Mouse (Mus musculus) kidney, adult 2 months (tissue): ENCODE measurements around the gene Lgi4. TPM values are rescaled to one million over a fixed set of nuclear protein-coding genes. Genes with fewer than 3 reads are reported as not detected.
A peak's percentile ranks its signal among the peaks of the same experiment; 100 is the strongest.

Experiments
- DNase-seq: peaks from one replicate; pipeline ENCODE4 v3.0.0; 2021
- H3K27ac ChIP-seq: fragments of 200-500 bp; 2 replicates; pipeline ENCODE4 v1.5.1; 2012; ENCODE audit warnings: low read depth, low read length, control low read depth, inconsistent platforms; ENCODE audit not compliant: insufficient read depth
- H3K27me3 ChIP-seq: fragments of 200-500 bp; replicated peaks from 2 replicates; pipeline ENCODE4 v1.6.1; 2012; ENCODE audit warnings: mild to moderate bottlenecking, moderate library complexity, low read length, inconsistent platforms; ENCODE audit not compliant: control insufficient read depth, insufficient read depth
- H3K36me3 ChIP-seq: fragments of 200-500 bp; 2 replicates; pipeline ENCODE4 v1.6.1; 2012; ENCODE audit warnings: mild to moderate bottlenecking, moderate library complexity, low read length, inconsistent platforms; ENCODE audit not compliant: control insufficient read depth, insufficient read depth
- H3K4me1 ChIP-seq: fragments of 200-500 bp; 2 replicates; pipeline ENCODE4 v1.6.1; 2011; ENCODE audit warnings: low read length; ENCODE audit not compliant: control insufficient read depth, insufficient read depth
- H3K4me3 ChIP-seq: fragments of 200-500 bp; 2 replicates; pipeline ENCODE4 v1.5.1; 2011; ENCODE audit warnings: mild to moderate bottlenecking, low read depth, low read length, control low read depth; ENCODE audit not compliant: insufficient read depth
- CTCF ChIP-seq: fragments of 200-500 bp; conservative IDR thresholded peaks from 2 replicates; pipeline ENCODE4 v1.5.1; 2011; ENCODE audit warnings: low read depth, mild to moderate bottlenecking, control low read depth, low read length, moderate library complexity, mixed read lengths; ENCODE audit not compliant: insufficient read depth, insufficient read length
- POLR2A ChIP-seq: fragments of 200-500 bp; IDR thresholded peaks from one replicate; pipeline ENCODE4 v1.6.1; 2011; ENCODE audit warnings: low read depth, low read length, control low read depth
- WGBS: fragments of 180-500 bp; shearing (Covaris S2); methylation state at CpG from one replicate; pipeline ENCODE4 v1.1.7; 2018; 5-methylcytosine and 5-hydroxymethylcytosine counted together
- polyA plus RNA-seq: library from polyadenylated mRNA; depleted of rRNA; stranded (reverse); fragments of >200 nt; gene quantifications from 2 replicates; pipeline ENCODE4 v1.2.3, GENCODE M21; 2012; rRNA removed

Gene Lgi4
- 0.99 and 2.2 TPM in 2 replicates for polyA plus RNA-seq

DNA sequence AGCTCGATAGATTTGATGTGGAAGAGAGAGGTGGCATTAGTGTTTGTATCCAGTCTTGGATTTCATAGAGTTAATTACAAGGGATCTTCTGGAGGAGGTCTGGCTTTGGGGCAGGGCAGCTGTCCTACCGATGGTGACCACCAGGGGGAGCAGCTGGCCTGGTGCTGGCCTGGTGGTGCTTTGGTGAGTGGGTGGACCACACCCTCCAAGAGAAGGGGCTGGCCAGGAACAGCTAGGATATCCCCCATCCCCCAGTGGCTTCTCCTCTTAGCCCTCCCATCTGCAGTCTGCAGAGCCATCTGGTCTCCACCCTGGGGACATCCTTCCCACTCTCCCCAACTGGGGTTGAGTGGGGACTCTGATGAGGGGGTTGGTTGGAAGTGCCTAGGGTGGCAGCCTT is at the start of gene Lgi4:
Gene Lgi4, plus strand, starts transcription at position 235 of the 400 bp plus-strand sequence.
- WGBS, result 2% methylated on average over 2 of the region's 2 CpGs
- DNase-seq, result peak; percentile 81
- no peaks in the 10 kb centered on the region for H3K36me3 ChIP-seq
- TF ChIP-seq POLR2A (no peak), CTCF (peak; percentile 95)
- no peak within 1 kb of the TSS for H3K4me3 ChIP-seq
- H3K27ac ChIP-seq, result no peak within 1 kb of the TSS
- H3K27me3 ChIP-seq, result no peaks in the 10 kb centered on the region
- no peaks in the 10 kb centered on the region for H3K4me1 ChIP-seq

- Histone ChIP-seq H3K27me3 (no peaks in the 10 kb centered on the region), H3K4me1 (no peaks in the 10 kb centered on the region), H3K36me3 (no peaks in the 10 kb centered on the region), H3K4me3 (no peak overlapping the region), H3K27ac (no peak overlapping the region)
- no peak for DNase-seq
- 72% methylated on average over 5 of the region's 5 CpGs for WGBS
- TF ChIP-seq CTCF (no peak), POLR2A (no peak)
These were observed 46.2 kb upstream of the Lgi4 start for GRCm38 (mm10) chr7:31012971-31013370.

GRCm38 (mm10) chr7:31017104-31017901 is 41.8 kb upstream of the Lgi4 start:
- Histone ChIP-seq H3K36me3 (no peaks in the 10 kb centered on the region), H3K27me3 (no peaks in the 10 kb centered on the region), H3K4me1 (no peaks in the 10 kb centered on the region), H3K27ac (no peak overlapping the region), H3K4me3 (no peak overlapping the region)
- DNase-seq, result peak; percentile 28
- WGBS, result 35% methylated on average over 10 of the region's 10 CpGs
- no peak for TF ChIP-seq POLR2A
- no peak for TF ChIP-seq CTCF

GRCm38 (mm10) chr7:31028609-31029008 is 30.5 kb upstream of the Lgi4 start:
- no peak for TF ChIP-seq CTCF
- no peak for TF ChIP-seq POLR2A
- Histone ChIP-seq H3K4me3 (no peak overlapping the region), H3K36me3 (no peaks in the 10 kb centered on the region), H3K4me1 (no peaks in the 10 kb centered on the region), H3K27me3 (no peaks in the 10 kb centered on the region), H3K27ac (no peak overlapping the region)
- DNase-seq, result no peak
- WGBS, result 75% methylated on average over 8 of the region's 8 CpGs

GRCm38 (mm10) chr7:31030717-31031116 is 28.4 kb upstream of the Lgi4 start:
- no peak overlapping the region for H3K27ac ChIP-seq
- H3K27me3 ChIP-seq, result no peaks in the 10 kb centered on the region
- TF ChIP-seq POLR2A (no peak), CTCF (0 out of 2 replicates have a peak, but pooled peaks have one; percentile 1)
- H3K4me3 ChIP-seq, result no peak overlapping the region
- no peaks in the 10 kb centered on the region for H3K4me1 ChIP-seq
- no peaks in the 10 kb centered on the region for H3K36me3 ChIP-seq
- no peak for DNase-seq
- 76% methylated on average over 2 of the region's 2 CpGs for WGBS

DNA sequence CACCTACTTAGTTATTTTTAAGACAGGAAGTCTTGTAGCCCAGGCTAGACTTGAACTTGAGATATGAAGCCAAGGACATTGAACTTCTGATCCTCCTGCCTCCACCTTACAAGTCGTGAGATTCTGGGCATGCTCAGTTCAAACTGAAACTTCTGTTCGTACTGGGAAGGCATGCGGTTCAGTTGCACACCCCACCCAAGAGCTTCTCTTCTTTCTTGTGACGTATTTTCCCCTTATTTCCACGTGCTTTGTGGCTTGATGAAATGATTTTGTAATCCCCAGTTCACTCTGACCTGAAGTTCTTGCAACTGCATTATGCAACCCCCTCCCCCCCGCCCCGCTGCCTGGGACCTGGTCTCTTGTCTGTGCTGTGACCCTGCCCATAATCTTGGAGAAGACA is 27.4 kb upstream of the Lgi4 start:
- Histone ChIP-seq H3K4me3 (no peak overlapping the region), H3K4me1 (no peaks in the 10 kb centered on the region), H3K27me3 (no peaks in the 10 kb centered on the region), H3K36me3 (no peaks in the 10 kb centered on the region), H3K27ac (no peak overlapping the region)
- WGBS, result 84% methylated on average over 7 of the region's 7 CpGs
- no peak for DNase-seq
- TF ChIP-seq POLR2A, result no peak
- no peak for TF ChIP-seq CTCF

DNA sequence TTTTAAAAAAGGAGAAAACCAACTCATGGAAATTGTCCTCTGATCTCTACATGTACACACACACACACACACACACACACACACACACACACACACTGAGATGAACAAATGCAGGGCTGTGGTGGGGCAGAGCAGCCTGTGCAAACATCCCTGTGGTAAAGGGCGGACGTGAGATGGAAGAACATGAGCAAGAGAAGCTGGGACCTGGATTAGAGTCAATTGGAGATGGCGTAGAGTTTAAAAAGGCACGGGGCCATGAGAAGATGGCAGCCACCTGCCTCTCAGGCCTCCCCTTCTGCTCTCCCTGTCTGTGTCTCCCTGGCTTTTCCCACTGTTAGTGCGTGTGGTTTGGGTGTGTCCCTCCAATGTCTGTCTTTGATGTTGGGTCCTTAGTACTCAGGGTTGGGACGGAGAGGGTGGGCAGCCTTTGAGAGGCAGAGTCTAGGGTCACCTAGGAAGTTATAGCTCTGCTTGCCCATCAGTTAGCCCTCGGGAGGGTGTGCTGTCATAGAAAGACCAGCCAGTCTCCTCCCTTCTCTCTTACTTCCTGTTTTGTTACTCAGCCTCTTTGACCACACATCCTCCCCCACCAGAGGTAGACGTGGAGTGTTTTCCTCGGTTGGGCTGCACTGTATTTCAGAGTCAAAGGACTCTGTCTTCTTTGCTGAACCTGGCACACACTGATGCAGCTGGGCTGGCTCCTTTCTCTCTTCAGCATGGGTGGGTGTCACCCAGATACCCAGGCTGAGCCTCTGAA is 25.6 kb upstream of the Lgi4 start:
- no peak for DNase-seq
- WGBS, result 46% methylated on average over 9 of the region's 9 CpGs
- TF ChIP-seq CTCF, result no peak
- no peak for TF ChIP-seq POLR2A
- Histone ChIP-seq H3K4me3 (no peak overlapping the region), H3K27me3 (no peaks in the 10 kb centered on the region), H3K4me1 (no peaks in the 10 kb centered on the region), H3K27ac (no peak overlapping the region), H3K36me3 (no peaks in the 10 kb centered on the region)
